Mouse (Mus musculus): ENCODE results near the gene Dusp1.

DNA sequence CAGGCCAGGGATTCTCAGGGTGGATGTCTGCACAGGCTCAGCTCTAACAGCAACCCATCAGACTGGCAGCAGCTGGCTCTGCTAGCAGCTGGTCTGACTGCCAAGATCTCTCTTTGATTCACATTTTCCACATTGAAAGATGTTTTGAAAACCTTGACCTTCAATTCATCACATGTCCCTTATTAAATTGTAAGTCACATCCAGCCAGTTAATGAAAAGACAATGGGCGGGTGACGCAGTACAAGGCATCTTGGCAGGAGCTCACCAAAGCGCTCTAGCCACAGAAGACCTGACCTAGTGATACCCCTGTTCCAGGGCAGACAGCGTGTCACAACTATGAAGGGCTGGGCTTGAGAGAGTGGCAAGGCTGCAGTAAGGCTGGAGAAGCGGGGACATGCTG, 20.4 kb upstream of the Dusp1 start:
- TF ChIP-seq CTCF (IDR thresholded peaks at IDR 0.05; ENCODE audit: low read depth) (no peak), EP300 (optimal IDR thresholded peaks at IDR 0.05) (no peak)

All from stomach, postnatal 0 days (tissue).